Mouse (Mus musculus): ENCODE data around the gene Usp22. TPM values are rescaled to one million over a fixed set of nuclear protein-coding genes. Genes with fewer than 3 reads are reported as not detected.

Gene Usp22
- total and polyA plus RNA-seq, 2 experiments from 2014 or later, result 34.7 to 95.8 TPM

GRCm38 (mm10) chr11:61146645-61147299 is 28.1 kb downstream of the Usp22 start:
- DNase-seq (ENCODE audit: low spot score), result no peak
- Histone ChIP-seq H3K4me2 (ENCODE audit: low read depth, low read length) (peak overlapping the region; percentile 57), H3K4me3 (ENCODE audit: low read depth, low read length) (peak overlapping the region; percentile 29), H3K9ac (replicated peaks; ENCODE audit: low read depth, low read length) (0 out of 2 replicates have a peak overlapping the region, but pooled peaks have one; percentile 5), H3K4me1 (ENCODE audit: control insufficient read depth, insufficient read depth) (0 out of 2 replicates have a peak, but pooled peaks cover 6% of the 10 kb centered on the region), H3K27ac (ENCODE audit: low read depth) (no peak overlapping the region), H3K27me3 (ENCODE audit: control insufficient read depth, insufficient read depth, low read length) (0 out of 2 replicates have a peak, but pooled peaks cover 12% of the 10 kb centered on the region), H3K36me3 (replicated peaks; ENCODE audit: control insufficient read depth, insufficient read depth, low read length) (peaks cover under 1% of the 10 kb centered on the region; the same call in 1 of the 2 replicates), H3K9me3 (replicated peaks; ENCODE audit: control insufficient read depth, low read length) (no peaks in the 10 kb centered on the region)
- TF ChIP-seq EP300 (IDR thresholded peaks at IDR 0.05; ENCODE audit: low read depth) (no peak), CTCF (IDR thresholded peaks at IDR 0.05; ENCODE audit: low read depth) (peak; percentile 34)
- peak; percentile 25 for ATAC-seq (ENCODE audit: insufficient read depth, low read depth)
- WGBS, result 23% methylated on average over 20 of the region's 20 CpGs

GRCm38 (mm10) chr11:61145551-61145950 is 29.3 kb downstream of the Usp22 start:
- no peaks in the 10 kb centered on the region for H3K9me3 ChIP-seq (replicated peaks; ENCODE audit: control insufficient read depth, low read length)
- no peak overlapping the region for H3K4me2 ChIP-seq (ENCODE audit: low read depth, low read length)
- no peaks in the 10 kb centered on the region for H3K36me3 ChIP-seq (replicated peaks; ENCODE audit: control insufficient read depth, insufficient read depth, low read length)
- 0 out of 2 replicates have a peak, but pooled peaks cover 12% of the 10 kb centered on the region for H3K27me3 ChIP-seq (ENCODE audit: control insufficient read depth, insufficient read depth, low read length)
- H3K4me3 ChIP-seq (ENCODE audit: low read depth, low read length), result no peak overlapping the region
- no peak for ATAC-seq (ENCODE audit: insufficient read depth, low read depth)
- DNase-seq (ENCODE audit: low spot score), result no peak
- 0 out of 2 replicates have a peak, but pooled peaks cover 6% of the 10 kb centered on the region for H3K4me1 ChIP-seq (ENCODE audit: control insufficient read depth, insufficient read depth)
- H3K9ac ChIP-seq (replicated peaks; ENCODE audit: low read depth, low read length), result no peak overlapping the region
- H3K27ac ChIP-seq (ENCODE audit: low read depth), result no peak overlapping the region
- no peak for TF ChIP-seq CTCF (IDR thresholded peaks at IDR 0.05; ENCODE audit: low read depth)
- no peak for TF ChIP-seq EP300 (IDR thresholded peaks at IDR 0.05; ENCODE audit: low read depth)
- WGBS, result 86% methylated on average over 8 of the region's 8 CpGs

- no peak for ATAC-seq (ENCODE audit: insufficient read depth, low read depth)
- Histone ChIP-seq H3K36me3 (replicated peaks; ENCODE audit: control insufficient read depth, insufficient read depth, low read length) (no peaks in the 10 kb centered on the region), H3K4me3 (ENCODE audit: low read depth, low read length) (no peak overlapping the region), H3K4me1 (ENCODE audit: control insufficient read depth, insufficient read depth) (0 out of 2 replicates have a peak, but pooled peaks cover 6% of the 10 kb centered on the region), H3K27me3 (ENCODE audit: control insufficient read depth, insufficient read depth, low read length) (0 out of 2 replicates have a peak, but pooled peaks cover 12% of the 10 kb centered on the region), H3K4me2 (ENCODE audit: low read depth, low read length) (peak overlapping the region; percentile 42; the same call in 1 of the 2 replicates), H3K9ac (replicated peaks; ENCODE audit: low read depth, low read length) (no peak overlapping the region), H3K9me3 (replicated peaks; ENCODE audit: control insufficient read depth, low read length) (no peaks in the 10 kb centered on the region), H3K27ac (ENCODE audit: low read depth) (no peak overlapping the region)
- TF ChIP-seq CTCF (IDR thresholded peaks at IDR 0.05; ENCODE audit: low read depth) (no peak; the same call in 1 of the 2 replicates), EP300 (IDR thresholded peaks at IDR 0.05; ENCODE audit: low read depth) (no peak)
- no peak for DNase-seq (ENCODE audit: low spot score)
- 67% methylated on average over 7 of the region's 7 CpGs for WGBS
Measured at GRCm38 (mm10) chr11:61143564-61144469, 31.0 kb downstream of the Usp22 start.

- H3K27ac ChIP-seq (ENCODE audit: low read depth), result peak overlapping the region; percentile 23; the same call in 1 of the 2 replicates
- TF ChIP-seq EP300 (IDR thresholded peaks at IDR 0.05; ENCODE audit: low read depth), result no peak
- TF ChIP-seq CTCF (IDR thresholded peaks at IDR 0.05; ENCODE audit: low read depth), result no peak
- H3K27me3 ChIP-seq (ENCODE audit: control insufficient read depth, insufficient read depth, low read length), result 0 out of 2 replicates have a peak, but pooled peaks cover 12% of the 10 kb centered on the region
- ATAC-seq (ENCODE audit: insufficient read depth, low read depth) (no peak), DNase-seq (ENCODE audit: low spot score) (no peak)
- no peak overlapping the region for H3K9ac ChIP-seq (replicated peaks; ENCODE audit: low read depth, low read length)
- peak overlapping the region; percentile 42; the same call in 1 of the 2 replicates for H3K4me2 ChIP-seq (ENCODE audit: low read depth, low read length)
- no peaks in the 10 kb centered on the region for H3K9me3 ChIP-seq (replicated peaks; ENCODE audit: control insufficient read depth, low read length)
- no peaks in the 10 kb centered on the region for H3K36me3 ChIP-seq (replicated peaks; ENCODE audit: control insufficient read depth, insufficient read depth, low read length)
- H3K4me1 ChIP-seq (ENCODE audit: control insufficient read depth, insufficient read depth), result 0 out of 2 replicates have a peak, but pooled peaks cover 6% of the 10 kb centered on the region
- WGBS, result 27% methylated on average over 6 of the region's 6 CpGs
- peak overlapping the region; percentile 29; the same call in 1 of the 2 replicates for H3K4me3 ChIP-seq (ENCODE audit: low read depth, low read length)
Measured at GRCm38 (mm10) chr11:61142941-61143530, 31.8 kb downstream of the Usp22 start.

GRCm38 (mm10) chr11:61142262-61142661 is 32.6 kb downstream of the Usp22 start:
- Histone ChIP-seq H3K9ac (replicated peaks; ENCODE audit: low read depth, low read length) (no peak overlapping the region; the same call in 1 of the 2 replicates), H3K4me2 (ENCODE audit: low read depth, low read length) (peak overlapping the region; percentile 42; the same call in 1 of the 2 replicates), H3K36me3 (replicated peaks; ENCODE audit: control insufficient read depth, insufficient read depth, low read length) (no peaks in the 10 kb centered on the region), H3K9me3 (replicated peaks; ENCODE audit: control insufficient read depth, low read length) (no peaks in the 10 kb centered on the region), H3K27me3 (ENCODE audit: control insufficient read depth, insufficient read depth, low read length) (0 out of 2 replicates have a peak, but pooled peaks cover 6% of the 10 kb centered on the region), H3K4me1 (ENCODE audit: control insufficient read depth, insufficient read depth) (0 out of 2 replicates have a peak, but pooled peaks cover 6% of the 10 kb centered on the region), H3K4me3 (ENCODE audit: low read depth, low read length) (peak overlapping the region; percentile 29; the same call in 1 of the 2 replicates), H3K27ac (ENCODE audit: low read depth) (0 out of 2 replicates have a peak overlapping the region, but pooled peaks have one; percentile 23)
- no peak for TF ChIP-seq EP300 (IDR thresholded peaks at IDR 0.05; ENCODE audit: low read depth)
- TF ChIP-seq CTCF (IDR thresholded peaks at IDR 0.05; ENCODE audit: low read depth), result no peak
- DNase-seq (ENCODE audit: low spot score), result no peak
- ATAC-seq (ENCODE audit: insufficient read depth, low read depth), result no peak
- WGBS, result 40% methylated on average over 3 of the region's 3 CpGs

All from heart, postnatal 0 days (tissue).